Mouse (Mus musculus) forebrain, embryonic 16.5 days (tissue): ENCODE results near the gene Vmn2r12. TPM values are rescaled to one million over a fixed set of nuclear protein-coding genes. Genes with fewer than 3 reads are reported as not detected.
"Not testable (repeated sequence)": the region's sequence is repeated elsewhere in the genome, so short reads cannot be mapped to it uniquely, and the experiment has no call there.

ENCODE experiments used
- ATAC-seq: fragments of 200-750 bp; cut with Nextera tagmentation; 2 replicates; pipeline ENCODE4 v1.8.0; 2017; ENCODE audit warnings: mild to moderate bottlenecking, moderate library complexity
- H3K27ac ChIP-seq: fragments of 300-500 bp; sonication (generic); 2 replicates; pipeline ENCODE4 v1.5.1; 2014; ENCODE audit warnings: low read length, control low read depth
- H3K27me3 ChIP-seq: fragments of 300-500 bp; sonication (generic); replicated peaks from 2 replicates; pipeline ENCODE4 v1.6.1; 2014; ENCODE audit warnings: low read length; ENCODE audit not compliant: control insufficient read depth, insufficient read depth
- H3K36me3 ChIP-seq: fragments of 300-500 bp; sonication (generic); 2 replicates; pipeline ENCODE4 v1.6.1; 2014; ENCODE audit not compliant: control insufficient read depth, insufficient read depth
- H3K4me1 ChIP-seq: fragments of 300-500 bp; sonication (generic); replicated peaks from 2 replicates; pipeline ENCODE4 v1.6.1; 2014; ENCODE audit warnings: low read length; ENCODE audit not compliant: control insufficient read depth, insufficient read depth
- H3K4me2 ChIP-seq: fragments of 300-500 bp; sonication (generic); 2 replicates; pipeline ENCODE4 v1.6.1; 2014; ENCODE audit warnings: mild to moderate bottlenecking, low read length, control low read depth
- H3K4me3 ChIP-seq: fragments of 300-500 bp; sonication (generic); replicated peaks from 2 replicates; pipeline ENCODE4 v1.5.1; 2014; ENCODE audit warnings: mild to moderate bottlenecking, low read length, control low read depth
- H3K9ac ChIP-seq: fragments of 300-500 bp; sonication (generic); replicated peaks from 2 replicates; pipeline ENCODE4 v1.6.1; 2014; ENCODE audit warnings: low read depth, low read length, control low read depth
- H3K9me3 ChIP-seq: fragments of 300-500 bp; sonication (generic); 2 replicates; pipeline ENCODE4 v1.6.1; 2016; ENCODE audit warnings: low read length; ENCODE audit not compliant: control insufficient read depth
- WGBS: fragments of 180-500 bp; shearing (Covaris S2); extraction: QIAGEN DNeasy Blood & Tissue Kit; methylation state at CpG from one replicate; pipeline ENCODE4 v1.1.7; 2014; 5-methylcytosine and 5-hydroxymethylcytosine counted together
- polyA plus RNA-seq: library from polyadenylated mRNA; unstranded; fragments of >200 nt; fragmentation: Nextera tagmentation; extraction: Ambion mirVana; gene quantifications from 2 replicates; pipeline ENCODE4 v1.2.1, GENCODE M21; 2015

Gene Vmn2r12
- not detected in 2 replicates for polyA plus RNA-seq

DNA sequence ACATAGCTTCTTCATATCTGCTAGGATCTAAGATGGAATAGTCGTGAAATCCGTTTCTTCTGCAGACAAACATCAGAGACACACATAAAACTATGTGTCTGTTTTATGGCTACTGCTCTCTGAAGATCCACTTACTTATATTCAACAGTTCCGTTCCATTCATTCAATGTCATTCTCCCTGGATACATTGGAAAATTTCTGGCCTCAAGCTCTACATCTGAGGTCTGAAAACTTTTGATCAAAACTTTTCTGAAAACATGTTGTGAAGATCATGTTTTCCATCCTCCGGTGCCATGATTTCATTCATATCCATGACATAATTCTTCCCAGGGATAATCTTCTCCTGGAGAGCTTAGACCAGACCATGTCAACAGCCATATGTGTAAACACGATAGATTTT is at the start of gene Vmn2r12:
Gene Vmn2r12 (minus strand): TSS at position 101 of the 400 bp plus-strand sequence.
- H3K27ac ChIP-seq, H3K27me3 ChIP-seq, H3K4me2 ChIP-seq, H3K4me1 ChIP-seq, H3K9ac ChIP-seq, H3K36me3 ChIP-seq, ATAC-seq, H3K9me3 ChIP-seq, H3K4me3 ChIP-seq: not testable (repeated sequence)
- 90% methylated on average over 5 of the region's 5 CpGs for WGBS

DNA sequence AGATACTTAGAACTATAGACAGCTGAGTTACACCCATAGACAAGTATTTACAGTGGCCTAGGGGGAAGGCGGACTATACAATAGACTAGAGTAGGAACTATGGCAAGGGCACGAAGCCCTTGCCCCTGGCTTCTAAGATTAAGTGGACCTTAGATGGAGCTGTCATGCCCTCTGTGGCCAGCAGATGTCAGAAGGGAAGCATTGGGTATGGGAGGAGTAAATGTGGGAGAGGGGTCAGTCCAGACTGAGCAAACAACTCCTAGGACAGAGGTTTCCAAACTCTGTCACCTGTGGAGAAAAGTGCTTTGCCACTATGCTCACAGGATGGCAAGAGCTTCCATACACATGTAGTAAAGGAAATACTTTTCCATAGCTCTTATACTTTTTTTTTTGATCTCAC is 41.8 kb upstream of the Vmn2r12 start:
- H3K9ac ChIP-seq = no peak overlapping the region
- 85% methylated on average over 2 of the region's 2 CpGs for WGBS
- no peaks in the 10 kb centered on the region for H3K4me1 ChIP-seq
- H3K9me3 ChIP-seq = peaks cover 3% of the 10 kb centered on the region; the same call in 1 of the 2 replicates
- no peak overlapping the region for H3K4me2 ChIP-seq
- no peak overlapping the region for H3K27ac ChIP-seq
- no peak overlapping the region for H3K4me3 ChIP-seq
- ATAC-seq = no peak
- H3K36me3 ChIP-seq = no peaks in the 10 kb centered on the region
- no peaks in the 10 kb centered on the region for H3K27me3 ChIP-seq

DNA sequence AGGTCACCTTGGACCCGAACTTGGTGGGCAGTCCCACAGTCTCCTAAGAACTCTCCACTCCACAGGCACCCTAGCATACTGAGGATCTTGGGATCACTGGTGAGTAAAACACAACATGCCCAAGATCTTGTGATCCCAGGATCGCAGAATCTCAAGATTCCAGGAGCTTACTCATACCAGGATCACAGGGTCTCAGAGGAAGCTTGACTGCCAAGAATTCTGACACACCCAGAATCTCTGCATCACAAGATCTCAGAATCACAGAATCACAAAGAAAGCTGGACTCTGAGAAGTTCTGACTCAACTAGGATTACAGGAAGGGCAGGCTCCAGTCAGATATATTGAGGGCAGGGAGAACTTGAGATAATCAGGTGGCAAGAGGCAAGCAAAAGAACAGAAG is 39.0 kb upstream of the Vmn2r12 start:
- H3K27me3 ChIP-seq = no peaks in the 10 kb centered on the region
- no peak overlapping the region for H3K9ac ChIP-seq
- H3K4me2 ChIP-seq = no peak overlapping the region
- H3K4me3 ChIP-seq = no peak overlapping the region
- ATAC-seq = no peak
- peaks cover 10% of the 10 kb centered on the region; the same call in 1 of the 2 replicates for H3K9me3 ChIP-seq
- no peaks in the 10 kb centered on the region for H3K36me3 ChIP-seq
- H3K27ac ChIP-seq = no peak overlapping the region
- WGBS = 78% methylated on average over 2 of the region's 2 CpGs
- H3K4me1 ChIP-seq = no peaks in the 10 kb centered on the region

DNA sequence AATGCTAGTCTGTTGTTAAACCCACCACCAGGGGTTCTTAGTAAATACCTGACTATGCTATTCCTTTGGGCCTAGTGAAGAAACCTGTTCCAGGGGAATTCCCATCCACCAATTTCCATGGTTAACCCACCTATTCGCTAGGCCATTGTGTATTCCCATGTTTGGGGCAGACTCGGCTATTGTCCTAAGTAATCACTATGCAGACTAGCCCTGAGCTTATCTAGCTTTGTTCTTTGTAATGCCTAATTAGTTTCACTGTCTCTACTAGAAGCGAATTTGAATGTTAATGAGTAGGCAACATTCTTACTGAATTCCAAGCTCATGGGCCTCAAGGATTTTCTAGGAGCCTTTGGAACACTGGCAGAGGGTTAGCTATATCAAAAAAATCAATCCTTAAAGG is 1.3 kb downstream of the Vmn2r12 start:
- H3K9me3 ChIP-seq, H3K4me3 ChIP-seq, H3K9ac ChIP-seq, ATAC-seq, H3K4me2 ChIP-seq, H3K4me1 ChIP-seq, H3K27me3 ChIP-seq, H3K27ac ChIP-seq, H3K36me3 ChIP-seq: not testable (repeated sequence)
- 75% methylated on average over 3 of the region's 3 CpGs for WGBS

DNA sequence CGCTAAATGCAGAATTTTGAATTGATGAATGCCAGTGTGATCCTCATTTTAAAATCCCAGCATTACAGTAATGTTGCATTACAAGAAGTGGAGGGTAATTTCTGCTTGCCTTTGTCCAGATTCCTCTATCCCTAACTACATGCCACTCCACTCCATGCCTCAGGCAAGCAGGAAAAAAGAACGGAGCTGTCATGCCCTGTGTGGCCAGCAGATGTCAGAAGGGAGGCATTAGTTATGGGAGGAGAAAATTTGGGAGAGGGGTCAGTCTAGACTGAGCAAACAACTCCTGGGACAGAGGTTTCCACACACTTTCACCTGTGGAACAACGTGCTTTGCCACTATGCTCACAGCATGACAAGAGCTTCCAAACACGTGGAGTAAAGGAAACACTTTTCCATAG is 25.7 kb downstream of the Vmn2r12 start:
- ATAC-seq, H3K27ac ChIP-seq, H3K9me3 ChIP-seq, H3K27me3 ChIP-seq, H3K4me3 ChIP-seq, H3K9ac ChIP-seq, H3K4me1 ChIP-seq, H3K36me3 ChIP-seq, H3K4me2 ChIP-seq: not testable (repeated sequence)
- 52% methylated on average over 4 of the region's 4 CpGs for WGBS

DNA sequence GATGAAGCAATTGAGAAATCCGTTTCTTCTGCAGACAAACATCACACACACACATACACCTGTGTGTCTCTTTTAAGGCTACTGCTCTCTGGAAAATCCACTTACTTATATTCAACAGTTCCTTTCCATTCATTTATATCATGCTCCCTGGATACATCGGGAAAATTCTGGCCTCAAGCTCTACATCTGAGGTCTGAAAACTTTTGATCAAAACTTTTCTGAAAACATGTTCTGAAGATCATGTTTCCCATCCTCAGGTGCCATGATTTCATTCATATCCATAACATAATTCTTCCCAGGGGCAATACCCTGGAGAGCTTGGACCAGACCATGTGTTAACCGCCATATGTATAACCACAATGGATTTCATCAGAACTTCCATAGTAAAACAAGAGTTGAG is 38.3 kb downstream of the Vmn2r12 start, which contains the start of gene Vmn2r11:
Gene Vmn2r11 (minus strand): TSS at position 101 of the 400 bp plus-strand sequence.
- H3K4me2 ChIP-seq, H3K4me1 ChIP-seq, ATAC-seq, H3K9ac ChIP-seq, H3K27me3 ChIP-seq, H3K27ac ChIP-seq, H3K9me3 ChIP-seq, H3K4me3 ChIP-seq, H3K36me3 ChIP-seq: not testable (repeated sequence)
- 94% methylated on average over 3 of the region's 3 CpGs for WGBS

DNA sequence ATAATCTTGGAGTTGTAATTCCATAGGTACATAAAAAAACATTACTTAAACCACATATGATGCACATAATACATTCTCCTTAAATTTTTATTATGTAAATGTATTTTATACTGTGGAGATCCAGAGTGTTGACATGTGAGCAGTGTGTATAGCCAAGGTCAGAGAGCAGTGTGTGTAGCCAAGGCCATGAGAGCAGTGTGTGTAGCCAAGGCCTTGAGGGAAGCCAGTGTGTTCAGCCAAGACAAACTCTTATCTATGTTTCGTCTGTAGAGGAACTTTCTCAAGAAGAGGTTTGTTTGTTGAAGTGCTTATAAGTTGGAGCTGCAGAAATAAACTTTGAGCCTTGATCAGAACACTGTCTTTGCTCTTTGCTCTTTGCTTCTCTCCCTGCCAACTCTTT is 42.5 kb downstream of the Vmn2r12 start:
- Histone ChIP-seq H3K27me3 (no peaks in the 10 kb centered on the region), H3K4me1 (no peaks in the 10 kb centered on the region), H3K4me2 (no peak overlapping the region), H3K27ac (no peak overlapping the region), H3K4me3 (no peak overlapping the region), H3K9ac (no peak overlapping the region), H3K9me3 (no peaks in the 10 kb centered on the region), H3K36me3 (no peaks in the 10 kb centered on the region)
- ATAC-seq = no peak
- WGBS = 83% methylated on average over 1 of the region's 1 CpGs

Other genes with a start within 250 kb of the Vmn2r12 start
- gene Vmn2r9, start 245.3 kb downstream of the Vmn2r12 start, polyA plus RNA-seq = not detected in 2 replicates
- not detected in 2 replicates for gene Vmn2r10, start 91.4 kb downstream of the Vmn2r12 start, polyA plus RNA-seq
- gene Vmn2r11, start 38.4 kb downstream of the Vmn2r12 start, polyA plus RNA-seq = not detected in 2 replicates
- not detected in 2 replicates for gene Vmn2r13, start 94.2 kb upstream of the Vmn2r12 start, polyA plus RNA-seq
- gene Vmn2r14, start 126.8 kb upstream of the Vmn2r12 start, polyA plus RNA-seq = not detected in 2 replicates
- not detected in 2 replicates for gene Vmn2r15, start 199.7 kb upstream of the Vmn2r12 start, polyA plus RNA-seq
- gene Vmn2r16, start 232.2 kb upstream of the Vmn2r12 start, polyA plus RNA-seq = not detected in 2 replicates